Mouse (Mus musculus) midbrain, embryonic 12.5 days (tissue): Measurements from ENCODE around the gene Nek11. TPM values are rescaled to one million over a fixed set of nuclear protein-coding genes. Genes with fewer than 3 reads are reported as not detected.

Experiments used
- ATAC-seq: fragments of 200-750 bp; cut with Nextera tagmentation; 2 replicates; pipeline ENCODE4 v1.8.0; 2017; ENCODE audit warnings: low read depth, moderate TSS enrichment, moderate library complexity; ENCODE audit not compliant: low FRiP score
- H3K27ac ChIP-seq: fragments of 300-500 bp; sonication (generic); replicated peaks from 2 replicates; pipeline ENCODE4 v1.5.1; 2016; ENCODE audit warnings: mild to moderate bottlenecking
- H3K27me3 ChIP-seq: fragments of 300-500 bp; sonication (generic); 2 replicates; pipeline ENCODE4 v1.6.1; 2016; ENCODE audit warnings: mild to moderate bottlenecking
- H3K36me3 ChIP-seq: fragments of 300-500 bp; sonication (generic); 2 replicates; pipeline ENCODE4 v1.6.1; 2016
- H3K4me1 ChIP-seq: fragments of 300-500 bp; sonication (generic); 2 replicates; pipeline ENCODE4 v1.6.1; 2016
- H3K4me2 ChIP-seq: fragments of 300-500 bp; sonication (generic); replicated peaks from 2 replicates; pipeline ENCODE4 v1.6.1; 2016; ENCODE audit warnings: mild to moderate bottlenecking, moderate library complexity
- H3K4me3 ChIP-seq: fragments of 300-500 bp; sonication (generic); 2 replicates; pipeline ENCODE4 v1.5.1; 2016; ENCODE audit warnings: mild to moderate bottlenecking
- H3K9ac ChIP-seq: fragments of 300-500 bp; sonication (generic); replicated peaks from 2 replicates; pipeline ENCODE4 v1.6.1; 2016; ENCODE audit warnings: mild to moderate bottlenecking, moderate library complexity
- H3K9me3 ChIP-seq: fragments of 300-500 bp; sonication (generic); 2 replicates; pipeline ENCODE4 v1.6.1; 2016; ENCODE audit warnings: mild to moderate bottlenecking
- WGBS: fragments of 180-500 bp; shearing (Covaris S2); methylation state at CpG from one replicate; pipeline ENCODE4 v1.1.7; 2016; 5-methylcytosine and 5-hydroxymethylcytosine counted together
- polyA plus RNA-seq: library from polyadenylated mRNA; unstranded; fragments of >200 nt; fragmentation: Nextera tagmentation; extraction: Ambion mirVana; gene quantifications from 2 replicates; pipeline ENCODE4 v1.2.1, GENCODE M21; 2016

Nek11 gene
- polyA plus RNA-seq, 1 experiment from 2014 or later, result 1.2 TPM

GRCm38 (mm10) chr9:105309553-105310281, 85.6 kb downstream of the Nek11 start:
- Histone ChIP-seq H3K9me3 (no peaks in the 10 kb centered on the region), H3K36me3 (no peaks in the 10 kb centered on the region), H3K9ac (no peak overlapping the region), H3K27ac (0 out of 2 replicates have a peak overlapping the region, but pooled peaks have one; percentile 30), H3K4me3 (no peak overlapping the region), H3K27me3 (peaks cover 3% of the 10 kb centered on the region; the same call in 1 of the 2 replicates), H3K4me2 (no peak overlapping the region), H3K4me1 (peaks cover 7% of the 10 kb centered on the region)
- ATAC-seq, result peak; percentile 41; the same call in 1 of the 2 replicates
- WGBS, result 43% methylated on average over 9 of the region's 9 CpGs

DNA sequence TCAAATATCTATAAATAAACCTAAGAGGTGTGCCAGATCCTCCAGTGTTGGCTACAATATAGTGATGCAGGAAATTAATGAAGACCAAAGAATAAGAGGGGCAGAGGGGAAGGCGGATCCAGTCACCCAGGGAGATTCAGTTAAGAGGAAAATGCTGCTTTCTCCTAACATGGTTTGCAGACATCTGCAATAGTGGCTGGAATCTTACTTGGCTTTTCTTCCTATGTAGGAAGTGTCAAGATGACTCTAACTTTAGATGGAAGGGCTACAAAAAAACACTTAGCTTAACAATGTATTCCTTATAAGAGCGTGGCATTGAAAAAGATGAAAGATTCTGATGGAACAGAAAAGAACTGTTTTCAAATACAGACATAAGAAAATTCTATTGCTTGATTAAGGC, 89.3 kb downstream of the Nek11 start:
- ATAC-seq, result no peak
- Histone ChIP-seq H3K4me1 (peaks cover 7% of the 10 kb centered on the region), H3K9me3 (no peaks in the 10 kb centered on the region), H3K36me3 (no peaks in the 10 kb centered on the region), H3K4me2 (no peak overlapping the region), H3K27ac (no peak overlapping the region), H3K27me3 (peaks cover 15% of the 10 kb centered on the region), H3K4me3 (no peak overlapping the region), H3K9ac (no peak overlapping the region)
- 88% methylated on average over 2 of the region's 2 CpGs for WGBS

- WGBS, result 87% methylated on average over 3 of the region's 3 CpGs
- Histone ChIP-seq H3K9me3 (no peaks in the 10 kb centered on the region), H3K27me3 (peaks cover 32% of the 10 kb centered on the region), H3K9ac (no peak overlapping the region), H3K4me1 (no peaks in the 10 kb centered on the region), H3K27ac (no peak overlapping the region), H3K4me3 (no peak overlapping the region), H3K4me2 (no peak overlapping the region), H3K36me3 (no peaks in the 10 kb centered on the region)
- no peak for ATAC-seq
These were observed 93.1 kb downstream of the Nek11 start for GRCm38 (mm10) chr9:105302230-105302629.

GRCm38 (mm10) chr9:105301396-105301795, 93.9 kb downstream of the Nek11 start:
- H3K4me2 ChIP-seq, result no peak overlapping the region
- H3K27me3 ChIP-seq, result peaks cover 32% of the 10 kb centered on the region
- H3K27ac ChIP-seq, result no peak overlapping the region
- no peaks in the 10 kb centered on the region for H3K9me3 ChIP-seq
- H3K9ac ChIP-seq, result no peak overlapping the region
- no peak for ATAC-seq
- no peaks in the 10 kb centered on the region for H3K4me1 ChIP-seq
- no peak overlapping the region for H3K4me3 ChIP-seq
- WGBS, result 70% methylated on average over 1 of the region's 1 CpGs
- H3K36me3 ChIP-seq, result no peaks in the 10 kb centered on the region

GRCm38 (mm10) chr9:105300738-105301325, 94.5 kb downstream of the Nek11 start:
- Histone ChIP-seq H3K9me3 (no peaks in the 10 kb centered on the region), H3K9ac (no peak overlapping the region), H3K4me3 (no peak overlapping the region), H3K36me3 (no peaks in the 10 kb centered on the region), H3K27me3 (peaks cover 32% of the 10 kb centered on the region), H3K27ac (no peak overlapping the region), H3K4me1 (no peaks in the 10 kb centered on the region), H3K4me2 (no peak overlapping the region)
- WGBS, result 82% methylated on average over 2 of the region's 2 CpGs
- ATAC-seq, result no peak

DNA sequence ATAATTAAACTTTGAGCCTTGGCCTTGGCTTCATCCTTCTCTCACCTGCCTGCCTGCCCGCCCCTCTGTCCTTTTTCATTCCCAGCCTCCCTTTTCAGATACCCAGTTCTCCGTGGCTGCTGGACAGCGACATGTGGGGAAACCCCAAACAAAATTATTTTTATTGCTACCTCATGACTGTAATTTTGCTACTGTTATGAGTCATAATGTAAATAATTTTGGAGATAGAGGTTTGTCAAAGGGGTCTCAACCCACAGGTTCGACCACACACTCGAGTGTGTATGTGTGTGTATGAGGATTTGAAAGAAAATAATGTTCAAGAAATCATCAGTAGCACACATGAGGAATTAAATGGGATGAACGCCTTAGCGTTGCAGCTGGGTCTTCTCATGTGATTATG, 110.7 kb downstream of the Nek11 start:
- peaks cover 6% of the 10 kb centered on the region; the same call in 1 of the 2 replicates for H3K27me3 ChIP-seq
- H3K4me2 ChIP-seq, result no peak overlapping the region
- WGBS, result 38% methylated on average over 7 of the region's 7 CpGs
- no peak overlapping the region for H3K4me3 ChIP-seq
- H3K4me1 ChIP-seq, result peaks cover under 1% of the 10 kb centered on the region; the same call in 1 of the 2 replicates
- no peaks in the 10 kb centered on the region for H3K9me3 ChIP-seq
- H3K9ac ChIP-seq, result no peak overlapping the region
- no peak for ATAC-seq
- H3K36me3 ChIP-seq, result no peaks in the 10 kb centered on the region
- H3K27ac ChIP-seq, result no peak overlapping the region

DNA sequence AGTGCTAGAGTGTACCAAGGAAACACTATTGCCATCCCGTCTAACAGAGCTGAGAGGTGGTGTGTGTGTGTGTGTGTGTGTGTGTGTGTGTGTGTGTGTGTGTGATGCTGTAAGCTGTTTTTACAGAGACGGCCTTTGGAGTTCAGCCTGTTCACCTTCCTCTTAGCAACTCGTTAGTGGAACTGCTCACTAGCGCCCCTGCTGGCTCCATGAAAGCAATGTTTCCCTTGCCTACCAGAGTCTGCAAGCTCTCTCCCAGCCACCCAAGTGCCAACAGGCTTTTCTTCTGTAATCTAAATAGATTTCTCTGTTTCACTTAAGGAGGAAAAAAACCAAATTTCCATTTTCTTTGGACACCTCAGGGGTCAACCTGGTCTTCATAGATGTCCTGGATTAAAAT, 112.6 kb downstream of the Nek11 start:
- Histone ChIP-seq H3K4me2 (no peak overlapping the region), H3K4me1 (no peaks in the 10 kb centered on the region), H3K9ac (no peak overlapping the region), H3K27ac (no peak overlapping the region), H3K27me3 (peaks cover 6% of the 10 kb centered on the region; the same call in 1 of the 2 replicates), H3K36me3 (no peaks in the 10 kb centered on the region), H3K4me3 (no peak overlapping the region), H3K9me3 (no peaks in the 10 kb centered on the region)
- WGBS, result 21% methylated on average over 4 of the region's 4 CpGs
- no peak for ATAC-seq

GRCm38 (mm10) chr9:105274925-105275324, 120.4 kb downstream of the Nek11 start:
- WGBS, result 76% methylated on average over 3 of the region's 3 CpGs
- H3K36me3 ChIP-seq, result no peaks in the 10 kb centered on the region
- no peak overlapping the region for H3K4me3 ChIP-seq
- peaks cover 7% of the 10 kb centered on the region; the same call in 1 of the 2 replicates for H3K4me1 ChIP-seq
- ATAC-seq, result no peak
- no peaks in the 10 kb centered on the region for H3K27me3 ChIP-seq
- no peak overlapping the region for H3K4me2 ChIP-seq
- no peaks in the 10 kb centered on the region for H3K9me3 ChIP-seq
- H3K27ac ChIP-seq, result peak overlapping the region; percentile 71
- no peak overlapping the region for H3K9ac ChIP-seq

GRCm38 (mm10) chr9:105274286-105274685, 121.0 kb downstream of the Nek11 start:
- Histone ChIP-seq H3K36me3 (no peaks in the 10 kb centered on the region), H3K27ac (peak overlapping the region; percentile 71), H3K9me3 (no peaks in the 10 kb centered on the region), H3K9ac (no peak overlapping the region), H3K4me1 (peaks cover 7% of the 10 kb centered on the region; the same call in 1 of the 2 replicates), H3K4me2 (no peak overlapping the region), H3K27me3 (no peaks in the 10 kb centered on the region), H3K4me3 (no peak overlapping the region)
- ATAC-seq, result peak; percentile 80
- 36% methylated on average over 6 of the region's 6 CpGs for WGBS

- H3K4me3 ChIP-seq, result no peak overlapping the region
- WGBS, result 15% methylated on average over 7 of the region's 7 CpGs
- H3K36me3 ChIP-seq, result no peaks in the 10 kb centered on the region
- H3K27me3 ChIP-seq, result no peaks in the 10 kb centered on the region
- no peak overlapping the region for H3K27ac ChIP-seq
- H3K9me3 ChIP-seq, result no peaks in the 10 kb centered on the region
- peaks cover 7% of the 10 kb centered on the region; the same call in 1 of the 2 replicates for H3K4me1 ChIP-seq
- no peak overlapping the region for H3K9ac ChIP-seq
- H3K4me2 ChIP-seq, result no peak overlapping the region
- ATAC-seq, result no peak
These were observed 123.1 kb downstream of the Nek11 start for GRCm38 (mm10) chr9:105272241-105272640.

- no peak for ATAC-seq
These were observed 132.2 kb downstream of the Nek11 start for GRCm38 (mm10) chr9:105263140-105263539.

GRCm38 (mm10) chr9:105257668-105258067, 137.7 kb downstream of the Nek11 start:
- Histone ChIP-seq H3K9ac (no peak overlapping the region), H3K36me3 (no peaks in the 10 kb centered on the region)
- no peak for ATAC-seq

More at GRCm38 (mm10) chr9:105263140-105263539, 132.2 kb downstream of the Nek11 start:
- no peaks in the 10 kb centered on the region for H3K36me3 ChIP-seq
- H3K9ac ChIP-seq, result no peak overlapping the region
- no peak overlapping the region for H3K4me2 ChIP-seq
- H3K27me3 ChIP-seq, result no peaks in the 10 kb centered on the region
- WGBS, result 81% methylated on average over 2 of the region's 2 CpGs
- no peaks in the 10 kb centered on the region for H3K9me3 ChIP-seq
- H3K4me3 ChIP-seq, result no peak overlapping the region
- H3K4me1 ChIP-seq, result no peaks in the 10 kb centered on the region
- 0 out of 2 replicates have a peak overlapping the region, but pooled peaks have one; percentile 17 for H3K27ac ChIP-seq

More at GRCm38 (mm10) chr9:105257668-105258067, 137.7 kb downstream of the Nek11 start:
- Histone ChIP-seq H3K27me3 (no peaks in the 10 kb centered on the region), H3K9me3 (no peaks in the 10 kb centered on the region), H3K27ac (no peak overlapping the region), H3K4me1 (no peaks in the 10 kb centered on the region), H3K4me2 (no peak overlapping the region), H3K4me3 (no peak overlapping the region)
- WGBS, result 69% methylated on average over 10 of the region's 10 CpGs
